Mouse (Mus musculus) MEL (cell line): ENCODE results near the gene Plekhg2. TPM values are rescaled to one million over a fixed set of nuclear protein-coding genes. Genes with fewer than 3 reads are reported as not detected.

ENCODE experiments used
- DNase-seq: peaks from one replicate; pipeline ENCODE4 v3.0.0; 2011; ENCODE audit warnings: low read depth, low spot score
- H3K27ac ChIP-seq: 2 replicates; pipeline ENCODE4 v1.5.1; 2012; ENCODE audit warnings: low read depth, mild to moderate bottlenecking, control low read depth, low read length, moderate library complexity; ENCODE audit not compliant: control insufficient read depth
- H3K27me3 ChIP-seq, 2 experiments: fragments of 150-350 bp in 1 of 2; sonication (generic) in 1 of 2; 2 replicates each; pipeline ENCODE4 v1.6.1; 2012; ENCODE audit warnings: low read length in 2 of 2, mild to moderate bottlenecking in 2 of 2, improper control_type of control experiment in 1 of 2, moderate library complexity in 1 of 2; ENCODE audit not compliant: insufficient read depth in 2 of 2, control insufficient read depth in 1 of 2
- H3K36me3 ChIP-seq, 2 experiments: 2 replicates each; pipeline ENCODE4 v1.6.1; 2012 to 2014; ENCODE audit warnings: low read length in 2 of 2, improper control_type of control experiment in 1 of 2, inconsistent platforms in 1 of 2, mild to moderate bottlenecking in 1 of 2; ENCODE audit not compliant: insufficient read depth in 2 of 2, control insufficient read depth in 1 of 2
- H3K4me1 ChIP-seq, 2 experiments: fragments of 150-350 bp in 1 of 2; sonication (generic) in 1 of 2; 2 replicates each; pipeline ENCODE4 v1.6.1; 2012; ENCODE audit warnings: low read length in 2 of 2, improper control_type of control experiment in 1 of 2, mild to moderate bottlenecking in 1 of 2; ENCODE audit not compliant: insufficient read depth in 2 of 2, control insufficient read depth in 1 of 2
- H3K4me3 ChIP-seq, 2 experiments: fragments of 150-350 bp in 1 of 2; sonication (generic) in 1 of 2; 2 replicates each; pipeline ENCODE4 v1.5.1; 2012; ENCODE audit warnings: low read depth in 2 of 2, low read length in 2 of 2, mild to moderate bottlenecking in 2 of 2, moderate library complexity in 2 of 2, control low read depth in 1 of 2, improper control_type of control experiment in 1 of 2; ENCODE audit not compliant: control insufficient read depth in 1 of 2, insufficient read depth in 1 of 2
- H3K79me2 ChIP-seq: 2 replicates; pipeline ENCODE4 v1.6.1; 2012; ENCODE audit warnings: mild to moderate bottlenecking, low read length, moderate library complexity; ENCODE audit not compliant: control insufficient read depth, poor library complexity, insufficient read depth
- H3K9ac ChIP-seq: 2 replicates; pipeline ENCODE4 v1.6.1; 2012; ENCODE audit warnings: low read depth, mild to moderate bottlenecking, control low read depth, low read length, moderate library complexity; ENCODE audit not compliant: control insufficient read depth, poor library complexity, severe bottlenecking
- H3K9me3 ChIP-seq: fragments of 150-350 bp; sonication (generic); replicated peaks from 2 replicates; pipeline ENCODE4 v1.6.1; 2012; ENCODE audit warnings: mild to moderate bottlenecking, low read length, improper control_type of control experiment, moderate library complexity; ENCODE audit not compliant: insufficient read depth
- BHLHE40 ChIP-seq: IDR thresholded peaks from 2 replicates; pipeline ENCODE4 v1.6.1; 2012; ENCODE audit warnings: low read depth, mild to moderate bottlenecking, inconsistent platforms, low read length, improper control_type of control experiment, borderline replicate concordance
- CHD1 ChIP-seq: IDR thresholded peaks from 2 replicates; pipeline ENCODE4 v1.6.1; 2012; ENCODE audit warnings: low read depth, mild to moderate bottlenecking, inconsistent platforms, low read length, improper control_type of control experiment
- CHD2 ChIP-seq: IDR thresholded peaks from 2 replicates; pipeline ENCODE4 v1.6.1; 2011; ENCODE audit warnings: low read length, improper control_type of control experiment
- CTCF ChIP-seq, 3 experiments: IDR thresholded peaks in 2 of 3; conservative IDR thresholded peaks in 1 of 3; 2 replicates each; pipeline ENCODE4 v1.5.1; 2011 to 2012; ENCODE audit warnings: low read length in 3 of 3, low read depth in 2 of 3, mild to moderate bottlenecking in 2 of 3, improper control_type of control experiment in 1 of 3, inconsistent platforms in 1 of 3, mixed read lengths in 1 of 3, moderate library complexity in 1 of 3; ENCODE audit not compliant: control insufficient read depth in 1 of 3, insufficient read depth in 1 of 3, poor library complexity in 1 of 3, severe bottlenecking in 1 of 3
- E2F4 ChIP-seq: IDR thresholded peaks from 2 replicates; pipeline ENCODE4 v1.6.1; 2011; ENCODE audit warnings: low read depth, low read length, improper control_type of control experiment, borderline replicate concordance
- ELF1 ChIP-seq: IDR thresholded peaks from 2 replicates; pipeline ENCODE4 v1.6.1; 2014; ENCODE audit warnings: low read depth, mild to moderate bottlenecking, inconsistent platforms, low read length, improper control_type of control experiment, moderate library complexity
- EP300 ChIP-seq, 2 experiments: IDR thresholded peaks; 2 replicates each; pipeline ENCODE4 v1.6.1; 2011; ENCODE audit warnings: improper control_type of control experiment in 2 of 2, low read length in 2 of 2, low read depth in 1 of 2, mild to moderate bottlenecking in 1 of 2
- ETS1 ChIP-seq: IDR thresholded peaks from 2 replicates; pipeline ENCODE4 v1.6.1; 2012; ENCODE audit warnings: low read depth, mild to moderate bottlenecking, inconsistent platforms, low read length, improper control_type of control experiment, moderate library complexity
- GABPA ChIP-seq: IDR thresholded peaks from 2 replicates; pipeline ENCODE4 v1.6.1; 2012; ENCODE audit warnings: low read depth, mild to moderate bottlenecking, inconsistent platforms, low read length, improper control_type of control experiment, moderate library complexity
- GATA1 ChIP-seq: IDR thresholded peaks from 2 replicates; pipeline ENCODE4 v1.6.1; 2011; ENCODE audit warnings: low read depth, low read length, improper control_type of control experiment
- HCFC1 ChIP-seq: IDR thresholded peaks from 2 replicates; pipeline ENCODE4 v1.6.1; 2012; ENCODE audit warnings: low read depth, mild to moderate bottlenecking, inconsistent platforms, low read length, improper control_type of control experiment, moderate library complexity
- JUND ChIP-seq: IDR thresholded peaks from 2 replicates; pipeline ENCODE4 v1.6.1; 2011; ENCODE audit warnings: low read depth, mild to moderate bottlenecking, improper control_type of control experiment, low read length
- KAT2A ChIP-seq: conservative IDR thresholded peaks from 2 replicates; pipeline ENCODE4 v1.6.1; 2012; ENCODE audit warnings: low read depth, low read length, improper control_type of control experiment, inconsistent platforms
- MAX ChIP-seq: IDR thresholded peaks from 2 replicates; pipeline ENCODE4 v1.6.1; 2011; ENCODE audit warnings: low read length, improper control_type of control experiment
- MAZ ChIP-seq: IDR thresholded peaks from 2 replicates; pipeline ENCODE4 v1.6.1; 2012; ENCODE audit warnings: low read depth, mild to moderate bottlenecking, inconsistent platforms, low read length, improper control_type of control experiment
- MEF2A ChIP-seq: IDR thresholded peaks from 2 replicates; pipeline ENCODE4 v1.6.1; 2014; ENCODE audit warnings: low read depth, mild to moderate bottlenecking, inconsistent platforms, low read length, improper control_type of control experiment; ENCODE audit not compliant: poor library complexity, insufficient replicate concordance, severe bottlenecking; ENCODE audit errors: extremely low read depth
- MYB ChIP-seq: IDR thresholded peaks from 2 replicates; pipeline ENCODE4 v1.6.1; 2011; ENCODE audit warnings: mild to moderate bottlenecking, low read depth, low read length, improper control_type of control experiment
- NELFE ChIP-seq: IDR thresholded peaks from 2 replicates; pipeline ENCODE4 v1.6.1; 2011; ENCODE audit warnings: low read depth, low read length, improper control_type of control experiment
- NRF1 ChIP-seq: IDR thresholded peaks from 2 replicates; pipeline ENCODE4 v1.6.1; 2014; ENCODE audit warnings: low read depth, mild to moderate bottlenecking, inconsistent platforms, low read length, improper control_type of control experiment, moderate library complexity; ENCODE audit not compliant: poor library complexity, insufficient read depth, severe bottlenecking
- POLR2A ChIP-seq, 2 experiments: IDR thresholded peaks; 2 replicates each; pipeline ENCODE4 v1.6.1; 2011 to 2012; ENCODE audit warnings: low read length in 2 of 2, mild to moderate bottlenecking in 2 of 2, control low read depth in 1 of 2, improper control_type of control experiment in 1 of 2, low read depth in 1 of 2, moderate library complexity in 1 of 2; ENCODE audit not compliant: control insufficient read depth in 1 of 2, insufficient read depth in 1 of 2, poor library complexity in 1 of 2
- POLR2AphosphoS2 ChIP-seq: IDR thresholded peaks from 2 replicates; pipeline ENCODE4 v1.6.1; 2011; ENCODE audit warnings: low read length, improper control_type of control experiment
- POLR2AphosphoS5 ChIP-seq: IDR thresholded peaks from 2 replicates; pipeline ENCODE4 v1.6.1; 2012; ENCODE audit warnings: low read depth, borderline replicate concordance, mild to moderate bottlenecking, inconsistent platforms, low read length, moderate library complexity, mixed read lengths
- RAD21 ChIP-seq: IDR thresholded peaks from 2 replicates; pipeline ENCODE4 v1.6.1; 2011; ENCODE audit warnings: mild to moderate bottlenecking, low read depth, low read length, improper control_type of control experiment
- RCOR1 ChIP-seq: IDR thresholded peaks from 2 replicates; pipeline ENCODE4 v1.6.1; 2012; ENCODE audit warnings: low read depth, mild to moderate bottlenecking, inconsistent platforms, low read length, improper control_type of control experiment
- SIN3A ChIP-seq: IDR thresholded peaks from 2 replicates; pipeline ENCODE4 v1.6.1; 2012; ENCODE audit warnings: low read length, improper control_type of control experiment, inconsistent platforms
- SMC3 ChIP-seq: IDR thresholded peaks from 2 replicates; pipeline ENCODE4 v1.6.1; 2011; ENCODE audit warnings: low read depth, low read length, improper control_type of control experiment
- TAL1 ChIP-seq: IDR thresholded peaks from 2 replicates; pipeline ENCODE4 v1.6.1; 2012; ENCODE audit warnings: mild to moderate bottlenecking, inconsistent platforms, low read length, moderate library complexity, mixed read lengths
- TBP ChIP-seq: IDR thresholded peaks from 2 replicates; pipeline ENCODE4 v1.8.0; 2011; ENCODE audit warnings: low read depth, low read length, improper control_type of control experiment
- TCF12 ChIP-seq: IDR thresholded peaks from 2 replicates; pipeline ENCODE4 v1.6.1; 2014; ENCODE audit warnings: low read depth, mild to moderate bottlenecking, inconsistent platforms, low read length, improper control_type of control experiment, moderate library complexity
- USF1 ChIP-seq: IDR thresholded peaks from 2 replicates; pipeline ENCODE4 v1.6.1; 2014; ENCODE audit warnings: low read depth, mild to moderate bottlenecking, inconsistent platforms, low read length, improper control_type of control experiment, moderate library complexity
- USF2 ChIP-seq, 2 experiments: IDR thresholded peaks; 2 replicates each; pipeline ENCODE4 v1.6.1; 2011 to 2012; ENCODE audit warnings: improper control_type of control experiment in 2 of 2, low read length in 2 of 2, borderline replicate concordance in 1 of 2, inconsistent platforms in 1 of 2, low read depth in 1 of 2, mild to moderate bottlenecking in 1 of 2; ENCODE audit not compliant: insufficient read depth in 1 of 2
- ZC3H11A ChIP-seq: IDR thresholded peaks from 2 replicates; pipeline ENCODE4 v1.6.1; 2012; ENCODE audit warnings: low read depth, mild to moderate bottlenecking, inconsistent platforms, low read length, improper control_type of control experiment
- ZKSCAN1 ChIP-seq: IDR thresholded peaks from 2 replicates; pipeline ENCODE4 v1.6.1; 2012; ENCODE audit warnings: low read depth, mild to moderate bottlenecking, inconsistent platforms, low read length, improper control_type of control experiment, moderate library complexity
- ZMIZ1 ChIP-seq: IDR thresholded peaks from 2 replicates; pipeline ENCODE4 v1.6.1; 2012; ENCODE audit warnings: low read depth, mild to moderate bottlenecking, inconsistent platforms, low read length, improper control_type of control experiment, moderate library complexity
- ZNF384 ChIP-seq: IDR thresholded peaks from 2 replicates; pipeline ENCODE4 v1.6.1; 2012; ENCODE audit warnings: low read depth, mild to moderate bottlenecking, inconsistent platforms, low read length, improper control_type of control experiment
- polyA plus RNA-seq, 2 experiments: library from polyadenylated mRNA; stranded (reverse) in 1 of 2; unstranded in 1 of 2; fragments of >175 nt in 1 of 2; fragments of >200 nt in 1 of 2; gene quantifications; 2 replicates each; pipeline versions ENCODE4 v1.2.1 to v1.2.4; 2012; ENCODE audit warnings: low replicate concordance in 2 of 2, low read depth in 1 of 2; ENCODE audit not compliant: insufficient read length in 2 of 2, insufficient read depth in 1 of 2, missing spikeins in 1 of 2
- total RNA-seq: library from RNA; depleted of rRNA; stranded (reverse); fragments of 300-350 nt; gene quantifications from 2 replicates; pipeline ENCODE4 v1.2.3, GENCODE M21; 2012

The Plekhg2 gene
- total and polyA plus RNA-seq, 3 experiments = 1.1 to 9.2 TPM; not detected in 1

- peak; percentile 96 for DNase-seq
- Histone ChIP-seq H3K9ac (peak overlapping the region; percentile 86), H3K79me2 (peaks cover 3% of the 10 kb centered on the region), H3K4me1 (peaks cover 6 to 35% of the 10 kb centered on the region in 2 experiments), H3K4me3 (peak overlapping the region; percentile 69 to 77), H3K27ac (peak overlapping the region; percentile 95), H3K36me3 (peaks cover 0 to 20% of the 10 kb centered on the region in 2 experiments; a peak in 2 of 4 replicates), H3K27me3 (no peaks in the 10 kb centered on the region), H3K9me3 (no peaks in the 10 kb centered on the region)
- TF ChIP-seq MEF2A = no peak
- peak; percentile 98 to 99 for TF ChIP-seq POLR2A (IDR thresholded peaks at IDR 0.05; ENCODE audit: control insufficient read depth in 1 of 2, insufficient read depth in 1 of 2, low read depth in 1 of 2, low read length in 2 of 2, poor library complexity in 1 of 2)
- TF ChIP-seq CHD2 = peak; percentile 45
- no peak; the same call in 1 of the 2 replicates for TF ChIP-seq POLR2AphosphoS5
- TF ChIP-seq NELFE = peak; percentile 97
- TF ChIP-seq TAL1 = no peak
- TF ChIP-seq MAZ = peak; percentile 83; the same call in 1 of the 2 replicates
- no peak for TF ChIP-seq ZC3H11A
- TF ChIP-seq BHLHE40 = no peak; the same call in 1 of the 2 replicates
- no peak for TF ChIP-seq CHD1
- peak; percentile 88 for TF ChIP-seq ELF1
- no peak for TF ChIP-seq KAT2A
- no peak for TF ChIP-seq CTCF (IDR thresholded peaks at IDR 0.05 in 2 of 3, conservative IDR thresholded peaks at IDR 0.05 in 1 of 3; ENCODE audit: control insufficient read depth in 1 of 3, insufficient read depth in 1 of 3, low read depth in 2 of 3, low read length in 3 of 3, poor library complexity in 1 of 3, severe bottlenecking in 1 of 3)
- TF ChIP-seq MAX = peak; percentile 10; the same call in 1 of the 2 replicates
- TF ChIP-seq TCF12 = peak; percentile 54
- no peak for TF ChIP-seq NRF1
- no peak for TF ChIP-seq MYB
- TF ChIP-seq ZKSCAN1 = no peak
- TF ChIP-seq RAD21 = no peak
- TF ChIP-seq ETS1 = peak; percentile 57
- peak; percentile 84 for TF ChIP-seq SIN3A
- TF ChIP-seq GATA1 = no peak
- TF ChIP-seq USF2 (IDR thresholded peaks at IDR 0.05; ENCODE audit: borderline replicate concordance in 1 of 2, insufficient read depth in 1 of 2, low read depth in 1 of 2, low read length in 2 of 2) = no peak
- no peak for TF ChIP-seq ZNF384
- TF ChIP-seq POLR2AphosphoS2 = peak; percentile 97
- TF ChIP-seq TBP = peak; percentile 96
- peak; percentile 79 for TF ChIP-seq HCFC1
- no peak for TF ChIP-seq RCOR1
- no peak for TF ChIP-seq JUND
- TF ChIP-seq USF1 = no peak; the same call in 1 of the 2 replicates
- TF ChIP-seq EP300 (IDR thresholded peaks at IDR 0.05; ENCODE audit: low read depth in 1 of 2, low read length in 2 of 2) = peak in 1 of 2 experiments; percentile 30; a peak in 1 of 4 replicates
- TF ChIP-seq E2F4 = no peak
- TF ChIP-seq SMC3 = peak; percentile 10; the same call in 1 of the 2 replicates
- 0 out of 2 replicates have a peak, but pooled peaks have one; percentile 10 for TF ChIP-seq GABPA
- peak; percentile 99 for TF ChIP-seq ZMIZ1
Measured at GRCm38 (mm10) chr7:28378769-28379651, 6.6 kb upstream of the Plekhg2 start.
